Mouse (Mus musculus) erythroblast, embryonic 14.5 days (primary cell): ENCODE results near the gene Cd19. TPM values are rescaled to one million over a fixed set of nuclear protein-coding genes. Genes with fewer than 3 reads are reported as not detected.
A peak's percentile ranks its signal among the peaks of the same experiment; 100 is the strongest.

ENCODE experiments used
- H3K27me3 ChIP-seq: 2 replicates; pipeline ENCODE4 v1.6.1; 2012; ENCODE audit warnings: inconsistent platforms; ENCODE audit not compliant: control insufficient read depth
- H3K36me3 ChIP-seq: 2 replicates; pipeline ENCODE4 v1.6.1; 2012; ENCODE audit warnings: mild to moderate bottlenecking, inconsistent platforms; ENCODE audit not compliant: control insufficient read depth
- H3K4me1 ChIP-seq: 2 replicates; pipeline ENCODE4 v1.6.1; 2012; ENCODE audit warnings: inconsistent platforms; ENCODE audit not compliant: control insufficient read depth
- H3K4me3 ChIP-seq: replicated peaks from 2 replicates; pipeline ENCODE3; 2012; ENCODE audit warnings: moderate library complexity, mild to moderate bottlenecking, inconsistent platforms
- H3K9me3 ChIP-seq: 2 replicates; pipeline ENCODE4 v1.6.1; 2012; ENCODE audit warnings: low read length, inconsistent platforms, mixed read lengths; ENCODE audit not compliant: control insufficient read depth
- GATA1 ChIP-seq: IDR thresholded peaks from 2 replicates; pipeline ENCODE4 v1.6.1; 2012; ENCODE audit warnings: low read length, inconsistent platforms, mixed read lengths
- TAL1 ChIP-seq: IDR thresholded peaks from 3 replicates; pipeline ENCODE4 v1.6.1; 2012; ENCODE audit warnings: low read length, inconsistent platforms, mixed read lengths
- polyA plus RNA-seq: library from polyadenylated mRNA; stranded (reverse); fragments of >175 nt; gene quantifications from 2 replicates; pipeline ENCODE4 v1.2.3, GENCODE M21; 2012

The Cd19 gene
- polyA plus RNA-seq, 1 experiment, result not detected

GRCm38 (mm10) chr7:126376903-126377277 is 37.8 kb downstream of the Cd19 start:
- no peaks in the 10 kb centered on the region for H3K27me3 ChIP-seq
- H3K9me3 ChIP-seq, result no peaks in the 10 kb centered on the region
- no peak for TF ChIP-seq GATA1
- no peak for TF ChIP-seq TAL1
- peak overlapping the region; percentile 64 for H3K4me3 ChIP-seq
- H3K36me3 ChIP-seq, result peaks cover 32% of the 10 kb centered on the region
- peaks cover 39% of the 10 kb centered on the region for H3K4me1 ChIP-seq

DNA sequence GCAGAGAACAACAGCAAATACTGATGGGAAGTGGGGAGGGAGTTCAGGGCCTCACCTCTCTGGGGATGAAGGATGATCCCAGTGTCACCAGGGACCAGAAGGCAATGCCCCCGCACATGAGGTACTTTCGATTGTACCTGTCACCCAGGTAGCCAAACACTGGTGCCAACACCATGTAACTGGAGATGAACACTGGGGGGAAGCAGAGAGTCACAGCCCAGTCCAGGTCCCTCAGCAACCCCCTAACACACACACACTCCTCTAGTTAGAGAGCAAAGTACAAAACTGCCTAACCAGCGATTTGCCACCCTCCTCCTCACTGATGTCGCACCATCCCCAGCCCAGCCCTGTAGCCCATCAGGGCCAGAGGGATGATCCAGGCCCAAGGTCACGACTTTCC is 39.7 kb downstream of the Cd19 start:
- Histone ChIP-seq H3K36me3 (peaks cover 51% of the 10 kb centered on the region), H3K4me3 (no peak overlapping the region), H3K27me3 (no peaks in the 10 kb centered on the region), H3K9me3 (no peaks in the 10 kb centered on the region), H3K4me1 (peaks cover 39% of the 10 kb centered on the region)
- TF ChIP-seq TAL1 (no peak), GATA1 (no peak)

DNA sequence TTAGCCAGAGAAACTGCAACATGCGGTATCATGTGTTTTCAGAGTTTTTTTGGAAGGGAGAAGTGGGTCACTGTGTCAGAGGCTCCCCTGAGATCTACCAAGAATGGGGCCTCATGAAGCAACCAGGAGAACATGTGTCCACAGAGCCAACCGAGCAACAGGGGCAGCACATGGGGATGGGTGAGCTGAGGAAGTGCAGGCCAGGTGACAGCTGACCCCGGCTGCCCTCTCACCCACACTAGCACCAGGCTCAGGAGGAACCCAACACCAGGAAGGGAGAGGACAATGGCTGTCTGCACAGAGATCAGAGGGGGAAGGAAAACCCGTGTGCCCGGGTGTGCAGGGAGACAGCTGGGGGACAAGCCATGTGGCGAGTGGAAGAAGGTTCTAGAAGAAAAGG is 40.2 kb downstream of the Cd19 start:
- Histone ChIP-seq H3K27me3 (no peaks in the 10 kb centered on the region), H3K4me1 (peaks cover 39% of the 10 kb centered on the region), H3K4me3 (no peak overlapping the region), H3K9me3 (no peaks in the 10 kb centered on the region), H3K36me3 (peaks cover 56% of the 10 kb centered on the region)
- TF ChIP-seq TAL1, result no peak
- no peak for TF ChIP-seq GATA1

- Histone ChIP-seq H3K9me3 (no peaks in the 10 kb centered on the region), H3K36me3 (peaks cover 61% of the 10 kb centered on the region), H3K4me3 (no peak overlapping the region), H3K27me3 (no peaks in the 10 kb centered on the region), H3K4me1 (peaks cover 36% of the 10 kb centered on the region)
- TF ChIP-seq TAL1 (no peak), GATA1 (no peak)
These were observed 41.7 kb downstream of the Cd19 start for GRCm38 (mm10) chr7:126373007-126373406.

DNA sequence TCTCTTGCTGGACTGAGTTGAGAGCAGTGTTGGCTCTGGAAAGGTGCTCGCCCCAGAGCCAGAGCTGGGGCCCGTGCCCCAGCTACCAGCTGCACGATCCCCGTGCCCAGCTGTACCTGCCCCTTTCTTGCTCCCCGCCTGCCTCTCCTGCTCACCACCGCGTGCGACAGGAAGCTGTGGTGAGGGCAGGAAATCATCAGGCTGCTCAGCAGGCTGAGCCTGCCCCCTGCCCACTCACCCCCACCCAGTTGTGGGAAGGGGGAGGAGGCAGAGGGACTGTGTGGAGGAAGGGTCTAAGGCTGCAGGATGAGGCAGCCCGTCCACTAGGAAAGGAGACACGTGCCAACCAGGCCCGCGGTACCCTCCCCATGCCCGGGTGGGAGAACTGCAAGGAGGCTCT is 45.3 kb downstream of the Cd19 start, which contains the start of gene Lat:
Gene Lat (minus strand): TSS at position 178 of the 400 bp plus-strand sequence.
- Histone ChIP-seq H3K9me3 (no peaks in the 10 kb centered on the region), H3K4me1 (peaks cover 2% of the 10 kb centered on the region; the same call in 1 of the 2 replicates), H3K36me3 (peaks cover 55% of the 10 kb centered on the region), H3K27me3 (no peaks in the 10 kb centered on the region), H3K4me3 (no peak within 1 kb of the TSS)
- TF ChIP-seq TAL1 (no peak), GATA1 (no peak)

- Histone ChIP-seq H3K27me3 (no peaks in the 10 kb centered on the region), H3K9me3 (no peaks in the 10 kb centered on the region), H3K4me3 (no peak overlapping the region), H3K36me3 (peaks cover 49% of the 10 kb centered on the region), H3K4me1 (peaks cover 2% of the 10 kb centered on the region; the same call in 1 of the 2 replicates)
- no peak for TF ChIP-seq GATA1
- TF ChIP-seq TAL1, result no peak
These were observed 46.3 kb downstream of the Cd19 start for GRCm38 (mm10) chr7:126368367-126368766.

GRCm38 (mm10) chr7:126367636-126368035 is 47.1 kb downstream of the Cd19 start:
- H3K4me1 ChIP-seq, result peaks cover 8% of the 10 kb centered on the region
- no peaks in the 10 kb centered on the region for H3K27me3 ChIP-seq
- no peaks in the 10 kb centered on the region for H3K9me3 ChIP-seq
- TF ChIP-seq GATA1 (no peak), TAL1 (no peak)
- no peak overlapping the region for H3K4me3 ChIP-seq
- H3K36me3 ChIP-seq, result peaks cover 42% of the 10 kb centered on the region

DNA sequence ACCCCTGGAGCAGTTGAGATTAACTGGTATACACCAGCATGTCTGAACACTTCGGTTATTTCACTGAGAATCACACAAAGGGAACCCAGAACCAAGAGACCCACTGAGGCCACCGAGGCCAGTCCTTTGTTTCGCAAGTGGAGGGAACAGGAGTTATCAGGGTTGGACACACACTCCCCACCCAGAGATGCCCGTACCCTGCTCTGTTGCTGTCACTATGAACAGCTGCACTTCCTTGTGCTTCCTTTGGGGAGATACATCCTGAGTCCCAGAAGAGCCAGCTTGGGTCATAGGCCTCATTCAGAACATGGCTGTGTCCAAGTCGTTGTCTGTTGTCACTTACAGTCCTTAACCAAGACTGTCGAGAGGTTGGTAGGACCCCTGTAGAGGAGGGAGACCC is 51.7 kb downstream of the Cd19 start:
- Histone ChIP-seq H3K27me3 (no peaks in the 10 kb centered on the region), H3K4me1 (peaks cover 20% of the 10 kb centered on the region), H3K4me3 (no peak overlapping the region), H3K36me3 (peaks cover 5% of the 10 kb centered on the region), H3K9me3 (no peaks in the 10 kb centered on the region)
- no peak for TF ChIP-seq GATA1
- no peak for TF ChIP-seq TAL1

DNA sequence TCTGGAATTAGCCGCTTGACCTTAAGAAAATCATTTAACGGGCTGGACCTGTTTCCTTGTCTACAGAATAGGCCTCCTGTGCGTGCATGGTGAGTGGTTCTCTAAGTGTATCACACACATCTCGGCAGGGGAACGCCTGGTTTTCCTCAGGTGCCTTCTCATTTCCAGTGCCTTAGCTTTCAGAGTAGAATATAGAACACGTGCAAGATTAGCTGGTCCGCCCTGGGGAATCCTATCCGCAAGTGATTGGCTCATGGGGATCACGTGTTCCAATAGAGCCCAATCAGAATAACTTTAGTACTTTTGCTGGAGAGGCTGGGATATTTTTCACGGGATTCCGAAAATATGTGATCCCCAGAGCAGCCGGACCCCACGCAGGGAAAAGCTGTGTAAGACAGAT is 55.6 kb downstream of the Cd19 start:
- peaks cover 58% of the 10 kb centered on the region for H3K4me1 ChIP-seq

More for the DNA sequence above, 55.6 kb downstream of the Cd19 start:
- H3K9me3 ChIP-seq, result no peaks in the 10 kb centered on the region
- no peak for TF ChIP-seq GATA1
- no peak for TF ChIP-seq TAL1
- no peaks in the 10 kb centered on the region for H3K27me3 ChIP-seq
- H3K4me3 ChIP-seq, result no peak overlapping the region
- H3K36me3 ChIP-seq, result no peaks in the 10 kb centered on the region; the same call in 1 of the 2 replicates

Other genes with a start within 250 kb of the Cd19 start
- 4.8 and 9.6 TPM in 2 replicates for gene Xpo6, start 214.4 kb downstream of the Cd19 start, polyA plus RNA-seq
- 0.05 and 0.06 TPM in 2 replicates for gene Sbk1, start 142.3 kb downstream of the Cd19 start, polyA plus RNA-seq
- 0.31 and 0.60 TPM in 2 replicates for gene Lat, start 45.3 kb downstream of the Cd19 start, polyA plus RNA-seq
- 3.3 and 5.1 TPM in 2 replicates for gene Spns1, start 37.4 kb downstream of the Cd19 start, polyA plus RNA-seq
- gene Nfatc2ip, start 18.2 kb downstream of the Cd19 start, polyA plus RNA-seq, result 0.17 and 0.39 TPM in 2 replicates
- gene Rabep2, start 13.9 kb upstream of the Cd19 start, polyA plus RNA-seq, result 0.67 and 0.68 TPM in 2 replicates
- gene Atp2a1, start 48.2 kb upstream of the Cd19 start, polyA plus RNA-seq, result not detected in 2 replicates
- gene Sh2b1, start 60.5 kb upstream of the Cd19 start, polyA plus RNA-seq, result 2.3 and 2.6 TPM in 2 replicates
- 1.8 and 3.9 TPM in 2 replicates for gene Tufm, start 72.5 kb upstream of the Cd19 start, polyA plus RNA-seq
- gene Atxn2l, start 88.5 kb upstream of the Cd19 start, polyA plus RNA-seq, result 56.8 and 76.8 TPM in 2 replicates
- 5.1 and 6.2 TPM in 2 replicates for gene Eif3c, start 151.5 kb upstream of the Cd19 start, polyA plus RNA-seq
- 0.07 and 0.16 TPM in 2 replicates for gene Apobr, start 170.1 kb upstream of the Cd19 start, polyA plus RNA-seq
- gene Cln3, start 170.9 kb upstream of the Cd19 start, polyA plus RNA-seq, result 0.14 and 0.22 TPM in 2 replicates
- gene Il27, start 180.1 kb upstream of the Cd19 start, polyA plus RNA-seq, result not detected in 2 replicates
- gene Nupr1, start 216.0 kb upstream of the Cd19 start, polyA plus RNA-seq, result 0.27 and 0.35 TPM in 2 replicates
- 4.0 and 6.3 TPM in 2 replicates for gene Sgf29, start 234.4 kb upstream of the Cd19 start, polyA plus RNA-seq